Mouse (Mus musculus) thymus, adult 2 months (tissue): ENCODE results near the gene Rnf20.

Experiments
- CTCF ChIP-seq: fragments of 200-500 bp; IDR thresholded peaks from 2 replicates; pipeline ENCODE4 v1.5.1; 2012; ENCODE audit warnings: mild to moderate bottlenecking, control low read depth, low read length, moderate library complexity, borderline replicate concordance; ENCODE audit not compliant: control insufficient read depth, poor library complexity, insufficient read depth; ENCODE audit errors: extremely low read depth
- POLR2A ChIP-seq: fragments of 200-500 bp; IDR thresholded peaks from 2 replicates; pipeline ENCODE4 v1.6.1; 2012; ENCODE audit warnings: mild to moderate bottlenecking, low read length, control low read depth, moderate library complexity; ENCODE audit not compliant: control insufficient read depth, poor library complexity, insufficient read depth; ENCODE audit errors: extremely low read depth

GRCm38 (mm10) chr4:49616924-49617323 lies 14.9 kb upstream of the Rnf20 start:
- TF ChIP-seq CTCF (no peak), POLR2A (no peak)
